Mouse (Mus musculus) retina, adult 2 months (tissue): Measurements from ENCODE around the gene Jph4.

Source experiments
- DNase-seq: peaks from one replicate; pipeline ENCODE4 v3.0.0-alpha.2; 2012; ENCODE audit warnings: low read depth, low spot score

Gene Jph4

GRCm38 (mm10) chr14:55064481-55065370 is 52.0 kb downstream of the Jph4 start:
- no peak for DNase-seq

- DNase-seq, result no peak
These were observed 53.0 kb downstream of the Jph4 start for GRCm38 (mm10) chr14:55063581-55064381.

GRCm38 (mm10) chr14:55063117-55063516 is 53.6 kb downstream of the Jph4 start:
- DNase-seq, result no peak

- no peak for DNase-seq
These were observed 54.1 kb downstream of the Jph4 start for GRCm38 (mm10) chr14:55062626-55063025.

GRCm38 (mm10) chr14:55061845-55062244 is 54.9 kb downstream of the Jph4 start:
- no peak for DNase-seq

GRCm38 (mm10) chr14:55059931-55060330 is 56.8 kb downstream of the Jph4 start:
- DNase-seq, result peak; percentile 68

- no peak for DNase-seq
These were observed 57.7 kb downstream of the Jph4 start for GRCm38 (mm10) chr14:55059009-55059408.
